Mouse (Mus musculus) kidney, adult 11 months (tissue): Measurements from ENCODE around the gene Sh3d19.
"Not testable (repeated sequence)": the region's sequence is repeated elsewhere in the genome, so short reads cannot be mapped to it uniquely, and the experiment has no call there.

Experiments used
- DNase-seq: peaks from one replicate; pipeline ENCODE4 v3.0.0; 2022

Sh3d19 gene

GRCm38 (mm10) chr3:85981761-85982160, 10.9 kb downstream of the Sh3d19 start:
- DNase-seq = not testable (repeated sequence)

GRCm38 (mm10) chr3:85984537-85984936, 13.6 kb downstream of the Sh3d19 start:
- no peak for DNase-seq

- no peak for DNase-seq
Observed at GRCm38 (mm10) chr3:85987225-85987624, 16.3 kb downstream of the Sh3d19 start.

- DNase-seq = no peak
Observed at GRCm38 (mm10) chr3:85991140-85991801, 20.4 kb downstream of the Sh3d19 start.

GRCm38 (mm10) chr3:85991802-85992156, 20.9 kb downstream of the Sh3d19 start:
- DNase-seq = no peak

GRCm38 (mm10) chr3:85993744-85994143, 22.8 kb downstream of the Sh3d19 start:
- DNase-seq = peak; percentile 40

GRCm38 (mm10) chr3:85994645-85995044, 23.7 kb downstream of the Sh3d19 start:
- DNase-seq = no peak

- no peak for DNase-seq
Observed at GRCm38 (mm10) chr3:86001271-86001670, 30.4 kb downstream of the Sh3d19 start.

GRCm38 (mm10) chr3:86002423-86002822, 31.5 kb downstream of the Sh3d19 start, which contains the start of gene Prss48:
TSS of gene Prss48 (minus strand) at chr3:86002491.
- DNase-seq = no peak

- DNase-seq = no peak
Observed at GRCm38 (mm10) chr3:86002940-86003339, 32.0 kb downstream of the Sh3d19 start.

GRCm38 (mm10) chr3:86004751-86005150, 33.8 kb downstream of the Sh3d19 start:
- DNase-seq = no peak

- DNase-seq = no peak
Observed at GRCm38 (mm10) chr3:86010618-86011017, 39.7 kb downstream of the Sh3d19 start.

GRCm38 (mm10) chr3:86011373-86011772, 40.5 kb downstream of the Sh3d19 start:
- DNase-seq = no peak

GRCm38 (mm10) chr3:86011833-86012232, 40.9 kb downstream of the Sh3d19 start:
- DNase-seq = peak; percentile 25

- peak; percentile 24 for DNase-seq
Observed at GRCm38 (mm10) chr3:86013837-86014236, 42.9 kb downstream of the Sh3d19 start.

- DNase-seq = no peak
Observed at GRCm38 (mm10) chr3:86016965-86017364, 46.1 kb downstream of the Sh3d19 start.

GRCm38 (mm10) chr3:86017484-86017883, 46.6 kb downstream of the Sh3d19 start:
- DNase-seq = no peak

GRCm38 (mm10) chr3:86020921-86021650, 50.2 kb downstream of the Sh3d19 start:
- DNase-seq = no peak

GRCm38 (mm10) chr3:86021651-86022050, 50.7 kb downstream of the Sh3d19 start:
- DNase-seq = no peak

GRCm38 (mm10) chr3:86024065-86024795, 53.3 kb downstream of the Sh3d19 start:
- no peak for DNase-seq

GRCm38 (mm10) chr3:86025341-86026137, 54.6 kb downstream of the Sh3d19 start:
- DNase-seq = no peak

GRCm38 (mm10) chr3:86028658-86029375, 57.9 kb downstream of the Sh3d19 start:
- no peak for DNase-seq
